Mouse (Mus musculus) bone marrow, adult 2 months (tissue): ENCODE data around the gene Themis3. TPM values are rescaled to one million over a fixed set of nuclear protein-coding genes. Genes with fewer than 3 reads are reported as not detected.

ENCODE experiments used
- H3K27ac ChIP-seq: fragments of 200-500 bp; 2 replicates; pipeline ENCODE4 v1.5.1; 2012; ENCODE audit warnings: low read depth, mild to moderate bottlenecking, control low read depth, inconsistent platforms, low read length; ENCODE audit not compliant: control insufficient read depth, poor library complexity, insufficient read depth
- H3K4me1 ChIP-seq: fragments of 200-500 bp; 2 replicates; pipeline ENCODE4 v1.6.1; 2011; ENCODE audit warnings: low read length; ENCODE audit not compliant: control insufficient read depth, insufficient read depth
- H3K4me3 ChIP-seq: fragments of 200-500 bp; replicated peaks from 2 replicates; pipeline ENCODE3; 2011; ENCODE audit warnings: mild to moderate bottlenecking, low read depth, low read length, control low read depth; ENCODE audit not compliant: control insufficient read depth
- CTCF ChIP-seq: fragments of 200-500 bp; IDR thresholded peaks from 2 replicates; pipeline ENCODE4 v1.5.1; 2011; ENCODE audit warnings: low read length, control low read depth; ENCODE audit not compliant: control insufficient read depth, insufficient read depth
- POLR2A ChIP-seq: fragments of 200-500 bp; IDR thresholded peaks from 2 replicates; pipeline ENCODE4 v1.6.1; 2011; ENCODE audit warnings: low read depth, mild to moderate bottlenecking, control low read depth, low read length, borderline replicate concordance; ENCODE audit not compliant: control insufficient read depth
- WGBS: fragments of 180-500 bp; shearing (Covaris S2); methylation state at CpG from one replicate; pipeline ENCODE4 v1.1.7; 2018; 5-methylcytosine and 5-hydroxymethylcytosine counted together
- polyA plus RNA-seq: library from polyadenylated mRNA; stranded (reverse); fragments of >200 nt; gene quantifications from 2 replicates; pipeline ENCODE4 v1.2.4, GENCODE M21; 2011; ENCODE audit warnings: low replicate concordance; ENCODE audit not compliant: missing spikeins, insufficient read depth, insufficient read length

Gene Themis3
- polyA plus RNA-seq, 1 experiment, result not detected

GRCm38 (mm10) chr17:66571860-66572676 lies 22.4 kb downstream of the Themis3 start:
- TF ChIP-seq POLR2A, result no peak
- TF ChIP-seq CTCF, result no peak
- H3K4me3 ChIP-seq, result no peak overlapping the region
- no peak overlapping the region for H3K27ac ChIP-seq
- WGBS, result 76% methylated on average over 11 of the region's 11 CpGs
- H3K4me1 ChIP-seq, result no peaks in the 10 kb centered on the region

GRCm38 (mm10) chr17:66564213-66564612 lies 30.2 kb downstream of the Themis3 start:
- 72% methylated on average over 7 of the region's 7 CpGs for WGBS

GRCm38 (mm10) chr17:66563551-66563950 lies 30.9 kb downstream of the Themis3 start:
- no peaks in the 10 kb centered on the region for H3K4me1 ChIP-seq
- no peak overlapping the region for H3K27ac ChIP-seq
- 63% methylated on average over 1 of the region's 1 CpGs for WGBS
- H3K4me3 ChIP-seq, result no peak overlapping the region
- TF ChIP-seq POLR2A (no peak), CTCF (no peak)

More at GRCm38 (mm10) chr17:66564213-66564612, 30.2 kb downstream of the Themis3 start:
- no peak overlapping the region for H3K4me3 ChIP-seq
- no peak for TF ChIP-seq CTCF
- H3K4me1 ChIP-seq, result no peaks in the 10 kb centered on the region
- no peak overlapping the region for H3K27ac ChIP-seq

- 15% methylated on average over 2 of the region's 2 CpGs for WGBS
- TF ChIP-seq CTCF (no peak), POLR2A (no peak)
- H3K27ac ChIP-seq, result no peak overlapping the region
- H3K4me3 ChIP-seq, result no peak overlapping the region
- no peaks in the 10 kb centered on the region for H3K4me1 ChIP-seq
Measured at GRCm38 (mm10) chr17:66561380-66561779, 33.0 kb downstream of the Themis3 start.

- no peak overlapping the region for H3K4me3 ChIP-seq
- no peak overlapping the region for H3K27ac ChIP-seq
- WGBS, result 86% methylated on average over 17 of the region's 17 CpGs
- no peak for TF ChIP-seq CTCF
- no peak for TF ChIP-seq POLR2A
- no peaks in the 10 kb centered on the region for H3K4me1 ChIP-seq
Measured at GRCm38 (mm10) chr17:66558404-66559317, 35.8 kb downstream of the Themis3 start.

GRCm38 (mm10) chr17:66552690-66553089 lies 41.7 kb downstream of the Themis3 start:
- H3K4me1 ChIP-seq, result no peaks in the 10 kb centered on the region
- no peak overlapping the region for H3K4me3 ChIP-seq
- 81% methylated on average over 4 of the region's 4 CpGs for WGBS
- H3K27ac ChIP-seq, result no peak overlapping the region
- TF ChIP-seq POLR2A (no peak), CTCF (no peak)

GRCm38 (mm10) chr17:66550486-66550885 lies 43.9 kb downstream of the Themis3 start:
- Histone ChIP-seq H3K4me3 (no peak overlapping the region), H3K27ac (no peak overlapping the region), H3K4me1 (no peaks in the 10 kb centered on the region)
- 84% methylated on average over 5 of the region's 5 CpGs for WGBS
- TF ChIP-seq POLR2A, result no peak
- no peak for TF ChIP-seq CTCF

- 20% methylated on average over 1 of the region's 1 CpGs for WGBS
- no peaks in the 10 kb centered on the region for H3K4me1 ChIP-seq
Measured at GRCm38 (mm10) chr17:66532285-66532684, 62.1 kb downstream of the Themis3 start.

More at GRCm38 (mm10) chr17:66532285-66532684, 62.1 kb downstream of the Themis3 start:
- TF ChIP-seq POLR2A, result no peak
- TF ChIP-seq CTCF, result no peak
- Histone ChIP-seq H3K27ac (no peak overlapping the region), H3K4me3 (no peak overlapping the region)
